ENCODE assay signal across 15 mouse cellular contexts in genomic region chr5:90370401-90370800, GRCm38 (mm10).
"Had no signal": no experiment of that assay in that cellular context is flagged by ENCODE, and none has a peak within 500 bp of the region (broad histone marks: within the 10 kb centered on the region; RNA-seq: fewer than 3 reads in every experiment).

No protein-coding gene starts in this region.

- DNase-seq: gastrocnemius, adult 2 months; gastrocnemius, postnatal 10 days; gastrocnemius, postnatal 25 days; heart, adult 18-20 months; heart, postnatal 14 days; heart, postnatal 36 days; kidney, adult 11 months; kidney, adult 2 months; kidney, adult 9 months; kidney, postnatal 14 days; kidney, postnatal 36 days; layer of hippocampus, adult 9-11 months; layer of hippocampus, postnatal 36 days; liver; liver, embryonic 13.5 days had no signal
